Mouse (Mus musculus) liver, postnatal 0 days (tissue): ENCODE measurements around the gene Phyhd1.

ENCODE experiments used
- CTCF ChIP-seq: sonication (generic); IDR thresholded peaks from 2 replicates; pipeline ENCODE4 v1.5.1; 2016; ENCODE audit warnings: antibody characterized with exemption, low read depth
- EP300 ChIP-seq: IDR thresholded peaks from 2 replicates; pipeline ENCODE4 v1.6.1; 2016; ENCODE audit warnings: antibody characterized with exemption, low read depth, mild to moderate bottlenecking

DNA sequence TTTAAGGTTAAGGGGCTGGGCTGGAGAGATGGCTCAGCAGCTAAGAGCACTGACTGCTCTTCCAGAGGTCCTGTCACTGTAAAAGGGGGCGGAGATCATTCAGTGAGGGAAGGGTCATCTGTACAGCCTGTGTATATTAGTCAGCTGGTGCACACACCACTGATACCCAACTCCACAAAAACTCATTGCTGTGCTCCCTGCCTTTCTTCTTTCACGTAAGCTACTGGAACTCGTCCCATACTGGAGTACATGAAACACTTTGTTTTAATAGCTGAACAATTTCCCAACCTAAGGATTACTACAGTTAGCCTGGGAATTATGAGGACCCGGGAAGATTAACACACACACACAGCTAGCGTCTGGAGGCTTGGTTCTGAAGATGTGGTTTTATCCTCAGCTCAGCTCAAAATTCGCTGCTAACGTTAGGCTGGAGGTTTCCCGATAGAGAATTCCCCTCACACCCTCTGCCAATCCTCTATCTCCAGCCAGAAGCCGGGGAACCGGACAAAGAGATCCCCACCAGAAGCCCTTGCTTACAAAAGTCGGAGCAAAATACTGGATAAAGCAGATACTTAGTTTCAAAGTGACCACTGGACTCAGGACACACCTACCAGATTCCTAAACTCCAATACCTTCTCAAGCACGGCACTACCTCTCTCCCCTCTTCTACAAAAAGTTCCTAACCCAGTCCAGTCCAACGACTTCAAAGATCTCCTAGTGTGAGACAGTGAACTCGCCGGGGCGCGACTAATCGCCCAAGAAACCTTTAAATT, 29.4 kb upstream of the Phyhd1 start:
- TF ChIP-seq CTCF (no peak), EP300 (no peak)
